Mouse (Mus musculus) megakaryocyte, embryonic 14.5 days (primary cell): ENCODE data around the gene Adssl1. TPM values are rescaled to one million over a fixed set of nuclear protein-coding genes. Genes with fewer than 3 reads are reported as not detected.

ENCODE experiments used
- H3K27me3 ChIP-seq: replicated peaks from 2 replicates; pipeline ENCODE3; 2012; ENCODE audit warnings: inconsistent platforms
- H3K36me3 ChIP-seq: replicated peaks from 2 replicates; pipeline ENCODE3; 2012; ENCODE audit warnings: low read length, inconsistent platforms, mixed read lengths
- H3K4me1 ChIP-seq: 2 replicates; pipeline ENCODE4 v1.6.1; 2012; ENCODE audit warnings: inconsistent platforms
- H3K4me3 ChIP-seq: replicated peaks from 2 replicates; pipeline ENCODE3; 2012; ENCODE audit warnings: moderate library complexity, mild to moderate bottlenecking, inconsistent platforms
- H3K9me3 ChIP-seq: 2 replicates; pipeline ENCODE4 v1.6.1; 2012; ENCODE audit warnings: inconsistent platforms
- FLI1 ChIP-seq: IDR thresholded peaks from 2 replicates; pipeline ENCODE4 v1.6.1; 2012; ENCODE audit warnings: low read length, inconsistent platforms, mixed read lengths
- GATA1 ChIP-seq: IDR thresholded peaks from 3 replicates; pipeline ENCODE4 v1.6.1; 2012; ENCODE audit warnings: mixed read lengths, low read length, inconsistent platforms, borderline replicate concordance
- polyA plus RNA-seq: library from polyadenylated mRNA; stranded (reverse); fragments of >175 nt; gene quantifications from 2 replicates; pipeline ENCODE4 v1.2.3, GENCODE M21; 2012; ENCODE audit warnings: low replicate concordance; ENCODE audit not compliant: insufficient read depth

The Adssl1 gene
- polyA plus RNA-seq, 1 experiment: 38.2 TPM

DNA sequence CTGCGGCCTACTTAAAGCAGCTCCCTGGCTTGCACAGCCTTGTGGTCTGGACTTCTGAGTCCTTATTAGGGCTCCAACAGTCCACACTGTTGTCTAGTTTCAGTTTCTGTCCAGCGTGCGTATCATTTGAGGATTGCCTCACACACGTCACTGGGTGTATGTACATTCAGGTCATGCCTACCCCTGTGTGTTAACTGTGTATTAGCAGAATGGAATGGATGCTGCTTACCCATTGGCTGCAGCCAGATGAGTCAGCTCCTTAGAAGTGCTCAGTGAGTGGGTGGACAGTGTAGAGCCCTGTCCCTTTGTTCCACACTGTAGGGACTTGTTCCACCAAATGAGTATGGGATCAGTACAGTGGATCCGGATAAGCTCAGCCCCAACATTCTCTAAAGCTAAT is 28.2 kb downstream of the Adssl1 start:
- Histone ChIP-seq H3K36me3 (peaks cover 64% of the 10 kb centered on the region), H3K9me3 (no peaks in the 10 kb centered on the region), H3K4me3 (peak overlapping the region; percentile 56), H3K27me3 (no peaks in the 10 kb centered on the region), H3K4me1 (peaks cover 58% of the 10 kb centered on the region)
- no peak for TF ChIP-seq GATA1
- TF ChIP-seq FLI1: no peak

DNA sequence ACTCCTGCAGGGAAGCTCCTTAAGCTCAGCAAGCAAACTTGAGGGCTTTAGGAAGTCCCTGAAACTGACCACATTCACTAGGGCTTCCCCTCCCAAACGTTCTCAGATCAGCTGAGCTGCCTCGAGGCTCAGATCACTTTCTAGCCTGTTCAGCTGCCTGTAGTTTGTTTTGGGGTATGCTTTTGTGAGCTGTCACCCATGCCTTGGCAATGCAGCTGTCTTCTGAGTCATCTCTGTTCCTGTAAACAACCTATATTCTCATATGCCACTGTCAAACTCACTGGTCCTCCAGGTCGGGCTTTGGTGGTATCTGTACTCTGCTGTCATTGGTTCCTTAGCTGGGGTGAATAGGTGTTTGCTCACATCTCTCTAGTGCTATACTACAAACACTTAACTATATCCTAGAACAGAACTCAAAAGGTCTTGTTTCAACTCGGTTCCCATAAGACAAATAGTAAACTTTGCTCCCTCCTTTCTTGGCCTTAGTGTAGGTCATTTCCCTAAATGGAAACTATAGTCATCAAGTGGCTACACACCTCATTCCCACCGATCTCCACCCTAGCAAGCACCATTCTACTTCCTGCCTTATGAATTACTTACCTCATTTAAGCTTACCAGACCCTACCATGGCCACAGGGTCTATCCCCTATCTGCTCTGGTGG is 32.1 kb downstream of the Adssl1 start:
- no peaks in the 10 kb centered on the region for H3K27me3 ChIP-seq
- peaks cover 33% of the 10 kb centered on the region for H3K4me1 ChIP-seq
- TF ChIP-seq FLI1 (no peak), GATA1 (no peak)
- no peaks in the 10 kb centered on the region for H3K9me3 ChIP-seq
- no peak overlapping the region for H3K4me3 ChIP-seq
- H3K36me3 ChIP-seq: peaks cover 100% of the 10 kb centered on the region

DNA sequence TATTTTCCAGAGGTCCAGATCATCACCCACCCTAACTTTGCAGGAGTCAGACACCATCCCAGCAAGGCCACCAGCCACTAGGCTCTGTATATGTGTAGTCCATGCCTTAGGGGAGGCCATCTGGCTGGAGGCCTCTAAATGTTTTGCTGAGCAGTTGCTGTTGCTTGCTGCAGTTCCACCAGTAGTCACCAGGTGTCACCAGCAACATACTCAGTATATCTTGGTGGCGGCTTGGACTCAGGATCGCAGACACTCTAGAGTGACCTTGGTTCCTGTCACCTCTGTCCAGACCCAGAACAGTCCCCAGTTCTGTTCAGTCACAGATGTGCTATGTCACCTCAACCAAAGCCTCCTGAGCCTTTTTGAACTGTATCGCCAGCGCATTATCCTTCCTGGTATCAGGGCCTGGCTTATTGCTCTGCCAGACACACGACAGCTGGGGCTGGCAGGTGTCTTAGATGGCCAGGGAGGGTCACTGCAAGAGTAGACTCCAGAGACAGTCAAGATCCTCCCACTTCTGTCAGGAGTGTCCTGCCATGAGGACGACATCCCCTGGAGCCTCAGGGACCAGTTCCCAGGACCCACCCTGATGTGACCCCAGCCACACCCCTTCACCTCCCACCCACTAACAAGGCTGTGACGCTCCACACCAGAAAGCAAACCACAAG is 33.4 kb downstream of the Adssl1 start:
- no peak overlapping the region for H3K4me3 ChIP-seq
- no peaks in the 10 kb centered on the region for H3K27me3 ChIP-seq
- no peaks in the 10 kb centered on the region for H3K9me3 ChIP-seq
- peaks cover 19% of the 10 kb centered on the region for H3K4me1 ChIP-seq
- TF ChIP-seq FLI1 (no peak), GATA1 (no peak)
- peaks cover 100% of the 10 kb centered on the region for H3K36me3 ChIP-seq

DNA sequence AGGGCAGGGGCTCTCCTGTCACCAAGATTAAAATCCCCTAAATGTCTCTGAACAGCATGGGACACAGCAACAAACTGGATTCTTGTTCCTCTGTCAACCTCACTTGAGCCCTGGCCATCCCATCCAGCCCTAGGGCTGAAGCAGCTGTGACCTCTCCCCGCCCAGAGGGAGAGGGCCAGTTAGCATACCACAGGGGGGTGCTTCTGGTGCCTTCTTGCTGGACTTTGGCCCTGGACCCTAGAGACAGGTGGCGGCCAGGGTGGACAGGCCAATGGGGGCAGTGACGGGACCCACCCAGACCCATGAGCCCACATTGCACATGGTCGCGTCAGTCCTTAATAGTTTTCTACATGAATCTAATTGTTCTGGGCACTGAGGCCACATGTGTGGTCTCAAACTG is 34.2 kb downstream of the Adssl1 start:
- Histone ChIP-seq H3K4me3 (no peak overlapping the region), H3K4me1 (peaks cover 11% of the 10 kb centered on the region), H3K36me3 (peaks cover 100% of the 10 kb centered on the region), H3K9me3 (no peaks in the 10 kb centered on the region), H3K27me3 (no peaks in the 10 kb centered on the region)
- no peak for TF ChIP-seq GATA1
- TF ChIP-seq FLI1: no peak

DNA sequence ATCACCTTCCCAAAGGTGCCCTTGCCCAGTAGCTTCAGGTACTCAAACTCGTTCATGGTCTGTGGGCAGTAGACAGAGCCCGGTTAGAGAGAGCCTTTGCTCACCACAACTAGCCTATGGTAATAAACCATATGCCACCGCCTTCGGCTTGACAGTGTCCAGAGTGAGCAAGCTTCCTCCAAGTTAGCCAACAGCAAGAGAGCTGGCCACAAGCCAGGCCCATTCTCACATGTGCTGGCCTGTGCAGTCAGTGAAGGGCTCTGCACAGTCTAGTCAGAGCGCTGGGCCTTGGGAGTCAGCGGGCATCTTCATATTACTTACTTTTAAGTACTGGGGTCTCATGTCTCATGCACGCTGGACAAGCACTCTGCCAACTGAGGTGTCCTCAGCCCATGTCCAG is 38.8 kb downstream of the Adssl1 start:
- Histone ChIP-seq H3K27me3 (no peaks in the 10 kb centered on the region), H3K9me3 (no peaks in the 10 kb centered on the region), H3K4me1 (no peaks in the 10 kb centered on the region; the same call in 1 of the 2 replicates), H3K4me3 (no peak overlapping the region), H3K36me3 (peaks cover 100% of the 10 kb centered on the region)
- TF ChIP-seq GATA1: no peak
- no peak for TF ChIP-seq FLI1

DNA sequence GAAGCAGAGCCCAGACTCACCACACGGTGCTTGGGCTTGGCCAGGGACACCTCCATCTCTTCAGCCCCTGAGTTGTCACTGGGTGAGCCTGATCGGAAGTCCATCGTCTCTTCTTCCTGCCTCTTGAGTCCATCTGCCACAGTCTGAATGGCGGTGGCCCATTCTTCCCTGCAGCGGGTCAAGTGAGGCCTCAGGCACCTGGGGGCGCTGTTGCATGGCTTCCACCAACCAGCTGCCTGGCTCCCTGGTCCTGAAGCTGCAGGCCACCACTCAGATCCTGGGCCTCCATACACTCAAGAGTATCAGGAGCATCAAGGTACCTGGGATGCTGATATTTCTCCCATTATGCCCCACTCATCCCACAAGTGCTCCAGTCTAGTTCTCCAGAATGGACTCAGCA is 39.3 kb downstream of the Adssl1 start:
- peaks cover 100% of the 10 kb centered on the region for H3K36me3 ChIP-seq
- no peaks in the 10 kb centered on the region for H3K27me3 ChIP-seq
- TF ChIP-seq FLI1 (no peak), GATA1 (no peak)
- no peaks in the 10 kb centered on the region for H3K9me3 ChIP-seq
- no peaks in the 10 kb centered on the region; the same call in 1 of the 2 replicates for H3K4me1 ChIP-seq
- no peak overlapping the region for H3K4me3 ChIP-seq

DNA sequence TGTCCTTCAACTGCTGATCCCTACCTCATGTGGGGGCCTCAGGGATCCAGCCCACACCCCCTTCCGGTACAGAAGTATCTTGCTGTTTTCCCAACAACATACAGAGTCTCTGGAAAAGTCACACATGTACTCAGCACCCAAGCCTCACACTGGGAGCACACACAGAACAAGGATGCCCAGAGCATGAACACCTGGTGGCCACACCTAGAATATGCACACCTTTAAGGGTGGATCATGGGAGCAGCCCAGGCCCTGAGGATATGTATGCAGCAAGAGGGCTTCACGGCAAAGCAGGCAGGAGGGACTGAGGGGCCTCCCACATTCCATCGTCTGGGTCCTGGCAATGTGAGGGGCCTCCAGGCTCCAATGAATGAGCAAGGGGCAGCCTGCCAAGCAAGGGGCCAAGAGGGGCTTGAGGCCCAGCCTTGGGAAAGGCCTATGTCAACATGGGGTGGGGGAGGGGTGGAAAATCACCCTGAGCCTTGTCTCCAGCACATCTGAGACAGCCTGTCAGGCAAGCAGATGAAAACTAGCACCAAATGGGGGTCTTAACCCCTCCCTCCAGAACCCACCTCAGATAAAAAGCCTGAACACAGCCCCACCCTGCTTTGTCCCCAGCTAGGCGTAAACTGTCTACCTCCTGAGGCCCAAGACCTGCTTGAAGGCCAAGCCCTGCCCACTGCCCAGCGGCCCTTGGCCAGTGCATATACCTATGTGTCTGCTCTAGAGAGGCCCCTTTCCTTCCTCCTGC is 40.9 kb downstream of the Adssl1 start:
- peaks cover 5% of the 10 kb centered on the region for H3K4me1 ChIP-seq
- H3K36me3 ChIP-seq: peaks cover 99% of the 10 kb centered on the region
- TF ChIP-seq FLI1: no peak
- no peak for TF ChIP-seq GATA1
- no peaks in the 10 kb centered on the region for H3K9me3 ChIP-seq
- no peaks in the 10 kb centered on the region for H3K27me3 ChIP-seq
- no peak overlapping the region for H3K4me3 ChIP-seq

DNA sequence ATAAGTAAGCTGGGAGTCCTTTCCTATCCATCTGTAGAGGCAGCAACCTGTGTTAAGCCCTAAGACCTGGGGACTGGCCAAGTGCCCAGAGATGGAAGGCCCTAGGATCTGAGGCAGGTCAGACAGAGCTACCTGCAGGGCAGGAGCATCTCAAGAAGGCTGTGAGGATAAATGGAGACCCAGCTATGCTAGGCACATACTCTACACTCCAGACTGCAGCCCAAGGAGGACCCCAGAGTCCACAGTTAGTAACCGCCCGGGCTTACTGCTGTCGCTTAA is 41.4 kb downstream of the Adssl1 start:
- TF ChIP-seq FLI1 (no peak), GATA1 (no peak)
- no peaks in the 10 kb centered on the region for H3K27me3 ChIP-seq
- peaks cover 99% of the 10 kb centered on the region for H3K36me3 ChIP-seq
- H3K4me1 ChIP-seq: peaks cover 10% of the 10 kb centered on the region
- no peaks in the 10 kb centered on the region for H3K9me3 ChIP-seq
- no peak overlapping the region for H3K4me3 ChIP-seq

DNA sequence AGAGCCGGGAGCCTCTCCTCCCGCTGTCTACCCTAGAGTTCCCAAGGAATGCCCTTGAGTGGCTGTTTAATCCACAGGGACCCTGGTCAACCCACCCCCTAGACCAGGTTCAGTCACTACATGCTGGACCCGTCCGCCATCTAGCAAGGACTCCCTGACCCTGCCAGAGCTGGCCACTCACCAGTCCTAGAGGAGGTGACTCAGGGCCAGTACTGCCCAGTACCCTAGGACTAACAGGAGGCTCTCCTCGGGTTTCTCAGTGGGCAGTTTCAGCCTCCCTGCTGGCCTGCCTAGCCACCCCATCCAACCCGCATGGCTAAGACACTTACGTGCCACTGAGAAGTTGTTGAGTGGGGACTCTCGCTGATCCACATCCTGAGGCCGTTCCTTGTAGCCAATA is 42.0 kb downstream of the Adssl1 start:
- no peak overlapping the region for H3K4me3 ChIP-seq
- TF ChIP-seq FLI1 (no peak), GATA1 (no peak)
- H3K27me3 ChIP-seq: no peaks in the 10 kb centered on the region
- H3K4me1 ChIP-seq: peaks cover 16% of the 10 kb centered on the region
- H3K36me3 ChIP-seq: peaks cover 99% of the 10 kb centered on the region
- no peaks in the 10 kb centered on the region for H3K9me3 ChIP-seq

DNA sequence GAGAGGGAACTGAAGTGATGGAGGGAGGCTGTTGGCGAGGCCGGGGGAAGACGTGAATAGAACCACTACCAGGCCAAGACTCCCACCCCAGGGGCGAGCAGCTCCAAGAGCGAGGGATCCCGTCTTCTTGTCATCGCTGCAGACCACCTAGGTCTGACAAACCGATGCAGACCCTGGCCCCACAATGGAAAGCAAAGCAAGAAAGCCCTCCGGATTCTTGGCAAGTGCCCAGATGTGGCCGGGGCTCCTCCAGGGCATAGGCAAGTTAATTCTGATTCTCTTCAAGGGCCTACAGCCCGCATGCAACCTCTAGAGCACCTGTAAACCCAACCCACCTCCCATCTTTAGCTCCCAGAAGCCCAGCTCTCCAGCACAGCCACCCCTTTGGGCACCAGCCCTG is 43.5 kb downstream of the Adssl1 start:
- Histone ChIP-seq H3K4me3 (no peak overlapping the region), H3K36me3 (peaks cover 99% of the 10 kb centered on the region), H3K4me1 (peaks cover 31% of the 10 kb centered on the region), H3K27me3 (no peaks in the 10 kb centered on the region), H3K9me3 (no peaks in the 10 kb centered on the region)
- no peak for TF ChIP-seq FLI1
- TF ChIP-seq GATA1: no peak
